Mouse (Mus musculus) retina, postnatal 1 day (tissue): Measurements from ENCODE around the gene Gm13762.
"Not testable (repeated sequence)": the region's sequence is repeated elsewhere in the genome, so short reads cannot be mapped to it uniquely, and the experiment has no call there.

Source experiments
- DNase-seq: peaks from one replicate; pipeline ENCODE4 v3.0.0-alpha.2; 2012

The Gm13762 gene

DNA sequence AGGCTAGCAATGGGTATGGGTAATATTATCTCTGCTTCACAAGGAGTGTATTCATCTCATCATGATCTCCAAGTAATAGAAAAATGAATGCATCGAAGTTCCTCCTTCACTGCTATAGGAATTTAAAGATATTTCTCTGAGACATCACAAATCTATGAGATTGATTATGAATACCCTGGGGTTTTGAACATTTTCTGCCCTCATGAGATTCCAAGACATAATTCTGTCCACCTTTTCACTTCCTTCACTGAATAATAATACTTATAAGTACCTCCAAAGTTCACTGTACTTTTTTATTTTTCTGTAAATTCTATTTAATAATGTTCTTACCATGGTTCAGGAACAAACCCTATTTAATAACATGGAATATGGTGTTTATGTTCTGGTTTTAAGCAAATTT lies at the start of gene Gm13762:
Gene Gm13762 (minus strand): TSS at position 101 of the 400 bp plus-strand sequence.
- no peak for DNase-seq

DNA sequence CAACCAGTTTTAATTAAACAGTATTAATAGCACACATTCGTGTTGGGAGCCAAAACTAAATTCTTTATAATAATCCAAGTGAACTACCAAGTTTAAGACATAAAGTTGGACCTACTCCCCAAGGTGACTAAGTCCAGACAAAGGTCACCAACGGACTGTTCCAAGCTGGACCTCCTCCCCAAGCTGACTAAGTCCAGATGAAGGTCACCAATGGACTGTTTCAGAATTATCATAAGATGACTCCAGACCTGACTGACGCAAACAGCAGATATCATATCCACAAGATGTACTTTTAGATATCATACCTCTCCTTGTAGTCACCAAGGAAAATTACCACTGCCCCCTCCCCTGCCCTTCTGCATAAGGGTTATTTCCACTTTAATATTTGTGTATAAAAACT lies 41.4 kb upstream of the Gm13762 start:
- DNase-seq = not testable (repeated sequence)

DNA sequence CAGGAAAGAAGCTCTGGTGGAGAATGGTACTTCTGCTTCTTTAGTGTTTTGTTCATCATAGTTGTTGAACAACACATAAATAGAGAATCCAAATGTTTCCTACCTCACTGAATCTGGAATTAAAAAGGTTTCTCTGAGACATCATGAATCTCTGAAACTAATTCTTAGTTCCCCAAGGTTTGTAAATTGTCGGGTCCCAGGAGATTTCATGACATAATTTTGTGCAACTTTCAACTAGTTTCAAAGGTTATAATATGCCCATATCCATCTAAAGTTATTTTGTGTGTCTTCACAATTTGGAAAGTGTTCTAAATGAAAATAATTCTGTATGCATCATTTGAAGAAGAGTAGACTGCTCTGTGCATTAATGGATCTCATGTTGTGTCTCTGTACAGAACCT lies 38.2 kb upstream of the Gm13762 start, which contains the start of gene Olfr1216:
Gene Olfr1216 (minus strand): TSS at position 101 of the 400 bp plus-strand sequence.
- no peak for DNase-seq

DNA sequence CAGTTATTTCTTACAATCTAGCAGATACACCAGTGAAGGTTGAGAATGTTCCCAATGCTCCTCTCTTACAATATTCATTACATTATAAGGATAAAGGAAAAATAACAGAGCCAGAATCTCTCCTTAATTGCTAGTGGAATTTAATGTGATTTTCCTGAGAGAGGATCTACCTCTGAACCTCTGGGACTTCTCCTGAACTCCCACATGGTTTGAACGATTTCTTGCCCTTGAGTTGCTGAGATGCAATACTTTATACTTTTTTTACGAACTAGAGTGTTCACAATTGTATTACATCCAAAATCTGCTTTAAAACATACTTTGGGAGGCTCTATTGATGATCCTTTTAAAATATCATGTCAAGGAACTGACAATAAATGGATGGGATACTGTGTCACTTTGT lies 26.8 kb upstream of the Gm13762 start, which contains the start of gene Olfr1215:
Gene Olfr1215 (minus strand): TSS at position 101 of the 400 bp plus-strand sequence.
- no peak for DNase-seq

DNA sequence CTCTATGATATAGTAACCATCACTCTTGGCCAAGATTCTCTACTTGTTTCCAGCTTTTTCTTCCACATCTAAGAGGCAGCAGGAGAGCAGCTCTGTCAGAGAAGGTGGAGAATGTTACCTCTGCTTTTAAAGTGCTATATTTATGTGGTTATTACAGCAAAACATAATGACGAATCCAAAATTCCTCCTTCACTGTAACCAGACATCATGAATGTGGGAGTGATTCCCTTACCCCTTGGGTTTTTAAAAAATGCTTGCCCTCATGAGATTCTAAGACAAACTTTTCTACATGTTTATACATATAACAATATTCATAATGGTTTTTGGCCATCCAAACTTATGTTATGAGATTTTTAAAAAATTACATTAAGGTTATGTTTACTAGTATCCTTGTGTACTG lies 12.5 kb upstream of the Gm13762 start, which contains the start of gene Olfr1214:
Gene Olfr1214 (minus strand): TSS at position 101 of the 400 bp plus-strand sequence.
- DNase-seq = no peak

DNA sequence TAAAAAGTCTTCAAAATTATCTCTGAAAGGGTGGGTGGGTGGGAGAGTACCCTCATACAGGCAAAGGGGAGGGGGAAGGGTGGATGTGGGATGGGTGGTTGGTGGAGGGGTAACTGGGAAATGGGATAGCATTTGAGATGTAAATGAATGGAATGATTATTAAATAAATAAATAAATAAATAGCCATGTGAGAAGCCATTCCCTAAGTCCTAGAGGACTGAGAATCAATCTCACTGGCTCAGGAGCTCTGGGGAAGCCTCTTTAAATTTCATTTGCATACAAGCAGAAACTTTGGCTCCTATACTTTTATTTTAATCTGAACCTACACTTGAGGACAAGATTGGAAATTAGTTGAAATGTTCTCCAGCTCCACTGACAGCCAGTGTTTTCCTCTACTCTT lies 26.4 kb downstream of the Gm13762 start, which contains the start of gene Olfr1212:
Gene Olfr1212 (plus strand): TSS at position 301 of the 400 bp plus-strand sequence.
- DNase-seq = no peak

DNA sequence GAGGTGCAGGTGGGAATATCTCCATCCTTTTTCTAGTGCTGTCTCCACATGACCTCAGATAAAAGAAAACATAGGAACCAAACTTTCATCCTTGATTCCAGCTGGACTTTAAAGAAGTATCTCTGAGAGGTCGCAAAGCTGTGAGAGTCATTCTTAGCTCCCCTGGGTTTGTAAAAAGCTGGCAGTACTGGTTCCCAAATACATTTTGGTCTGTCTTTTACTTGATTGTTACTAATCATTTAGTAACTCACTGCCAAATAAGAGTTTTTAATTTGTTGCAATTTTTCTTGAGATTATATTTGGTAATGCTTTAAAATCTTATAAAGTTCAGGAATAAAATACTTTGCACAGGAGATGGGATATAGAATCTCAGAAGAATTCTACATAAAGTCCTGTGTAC lies 42.1 kb downstream of the Gm13762 start, which contains the start of gene Olfr1211:
Gene Olfr1211 (minus strand): TSS at position 101 of the 400 bp plus-strand sequence.
- DNase-seq = no peak
